Mouse (Mus musculus): ENCODE results near the gene Armh3.

- TF ChIP-seq GATA1 (IDR thresholded peaks at IDR 0.05; ENCODE audit: borderline replicate concordance, low read length) (no peak), FLI1 (IDR thresholded peaks at IDR 0.05; ENCODE audit: low read length) (no peak)
These were observed 185.5 kb downstream of the Armh3 start for GRCm38 (mm10) chr19:45812673-45813252.

Measured in megakaryocyte, embryonic 14.5 days (primary cell).